Mouse (Mus musculus): ENCODE results near the gene Nfkbie.

The Nfkbie gene

GRCm38 (mm10) chr17:45555452-45556106 is at the start of gene Nfkbie:
TSS of gene Nfkbie (plus strand) at chr17:45555703.
- DNase-seq (ENCODE audit: low spot score in 2 of 2), result peak; percentile 54 to 98

GRCm38 (mm10) chr17:45505941-45506465 is 49.5 kb upstream of the Nfkbie start:
- DNase-seq (ENCODE audit: low spot score in 2 of 2), result no peak

- DNase-seq (ENCODE audit: low spot score in 2 of 2), result peak; percentile 94 to 97
Observed at GRCm38 (mm10) chr17:45506700-45507189, 48.8 kb upstream of the Nfkbie start, which contains the start of gene Aars2. TSS of gene Aars2 (plus strand) at chr17:45506841.

DNA sequence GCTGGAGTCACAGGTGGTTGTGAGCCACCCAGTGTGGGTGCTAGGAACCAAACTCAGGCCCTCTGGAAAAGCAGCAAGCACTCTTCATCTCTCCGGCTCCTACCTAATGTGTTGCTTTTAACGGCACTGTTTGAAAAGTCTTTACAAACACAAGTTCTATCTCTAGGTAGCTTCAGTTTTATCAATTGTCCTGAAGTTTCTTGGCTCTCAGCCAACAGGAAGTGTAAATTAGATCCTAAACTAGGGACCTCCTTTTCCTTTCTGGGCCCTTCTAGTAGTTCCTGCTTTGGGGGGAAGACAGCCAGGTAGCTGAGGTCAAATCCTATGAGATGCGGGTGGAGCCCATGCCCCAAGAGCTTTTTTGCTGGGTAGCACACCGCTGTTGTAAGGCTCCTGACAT is 44.6 kb upstream of the Nfkbie start:
- no peak for DNase-seq (ENCODE audit: low spot score in 2 of 2)

DNA sequence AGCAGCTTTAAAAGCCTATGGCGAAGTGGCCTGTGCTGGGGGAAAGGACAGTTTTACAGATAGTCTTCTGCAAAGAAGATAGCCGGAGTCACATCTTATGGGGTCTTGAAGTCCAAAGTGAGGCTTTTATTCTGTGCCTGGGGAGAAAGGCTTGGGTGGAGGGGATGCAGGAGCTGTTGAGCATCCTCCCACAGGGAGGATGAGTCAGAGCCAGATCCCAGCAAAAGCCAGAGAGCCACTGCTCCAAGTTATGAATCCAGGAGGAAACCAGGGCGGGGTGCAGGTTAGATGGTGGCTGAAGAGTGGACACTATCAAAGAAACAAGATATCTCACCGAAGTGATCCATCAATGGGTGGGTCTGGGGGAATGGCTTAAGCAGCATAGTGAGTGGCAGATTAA is 43.7 kb upstream of the Nfkbie start:
- no peak for DNase-seq (ENCODE audit: low spot score in 2 of 2)

DNA sequence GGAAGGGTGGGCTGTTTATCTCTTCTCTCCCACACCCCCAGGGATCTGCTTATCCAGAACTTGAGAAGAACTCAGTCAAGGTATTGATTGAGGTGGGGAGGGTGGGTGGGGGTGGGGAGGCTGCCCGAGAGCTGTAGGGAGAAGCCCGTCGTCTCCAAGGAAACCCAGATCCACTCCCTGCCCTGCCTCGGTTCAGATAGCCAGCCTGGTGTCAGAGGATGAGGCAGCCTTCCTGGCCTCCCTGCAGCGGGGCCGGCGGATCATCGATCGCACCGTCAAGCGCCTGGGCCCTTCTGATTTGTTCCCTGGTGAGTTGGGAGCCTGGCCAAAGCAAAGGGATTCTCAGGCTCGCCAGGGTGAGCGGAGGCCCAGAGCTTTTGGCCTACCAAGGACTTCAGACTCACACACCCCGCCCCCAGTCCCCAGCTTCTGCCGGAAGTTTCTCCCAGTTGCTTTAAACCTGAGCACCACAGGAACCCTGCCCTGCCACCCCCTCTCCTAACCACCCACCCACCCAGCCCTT is 40.2 kb upstream of the Nfkbie start:
- DNase-seq (ENCODE audit: low spot score in 2 of 2), result no peak

GRCm38 (mm10) chr17:45515806-45516205 is 39.7 kb upstream of the Nfkbie start:
- DNase-seq (ENCODE audit: low spot score in 2 of 2), result no peak

DNA sequence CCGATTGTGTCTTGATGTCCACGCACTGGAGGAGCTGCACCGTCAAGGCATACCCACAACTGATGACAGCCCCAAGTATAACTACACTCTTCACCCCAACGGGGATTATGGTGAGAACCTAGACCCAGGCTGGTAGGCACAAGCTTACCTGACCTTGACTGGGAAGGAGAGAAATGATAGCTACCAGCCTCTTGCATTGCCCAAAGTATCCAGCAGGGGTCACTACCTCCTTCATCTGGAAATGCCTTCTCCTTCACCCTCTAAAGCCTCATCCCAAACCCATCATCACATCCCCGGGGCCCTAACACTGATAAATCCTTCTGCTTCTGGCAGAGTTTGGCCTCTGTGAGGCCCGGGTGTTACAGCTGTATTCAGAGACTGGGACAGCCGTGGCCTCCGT is 39.0 kb upstream of the Nfkbie start:
- DNase-seq (ENCODE audit: low spot score in 2 of 2), result peak; percentile 77 to 84

GRCm38 (mm10) chr17:45517135-45517534 is 38.4 kb upstream of the Nfkbie start:
- no peak for DNase-seq (ENCODE audit: low spot score in 2 of 2)

GRCm38 (mm10) chr17:45517549-45518215 is 37.8 kb upstream of the Nfkbie start:
- DNase-seq (ENCODE audit: low spot score in 2 of 2), result no peak

- DNase-seq (ENCODE audit: low spot score in 2 of 2), result no peak
Observed at GRCm38 (mm10) chr17:45518766-45519475, 36.6 kb upstream of the Nfkbie start.

DNA sequence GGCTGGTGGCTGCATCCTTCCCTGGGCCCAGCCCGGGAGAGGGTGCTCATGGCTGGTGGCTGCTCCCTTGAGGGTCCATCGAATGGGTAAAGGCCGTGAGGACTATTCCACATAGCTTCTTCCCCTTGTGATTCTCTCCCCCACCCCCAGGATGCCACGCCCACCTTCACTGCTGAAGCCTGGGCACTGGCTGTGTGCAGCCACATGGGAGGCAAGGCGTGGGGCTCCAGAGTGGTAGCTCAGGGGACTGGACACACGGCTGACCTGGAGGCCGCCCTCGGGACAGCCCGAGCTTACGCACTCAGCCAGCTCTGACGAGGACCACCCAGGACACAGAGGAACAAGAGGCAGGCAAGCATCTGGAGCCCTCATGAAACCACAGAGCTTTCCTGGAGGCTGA is 35.4 kb upstream of the Nfkbie start:
- no peak for DNase-seq (ENCODE audit: low spot score in 2 of 2)

GRCm38 (mm10) chr17:45523263-45523662 is 32.2 kb upstream of the Nfkbie start, which contains the start of gene Tcte1:
TSS of gene Tcte1 (plus strand) at chr17:45523434.
- DNase-seq (ENCODE audit: low spot score in 2 of 2), result no peak

GRCm38 (mm10) chr17:45524961-45525360 is 30.5 kb upstream of the Nfkbie start:
- DNase-seq (ENCODE audit: low spot score in 2 of 2), result no peak

GRCm38 (mm10) chr17:45526571-45526970 is 28.9 kb upstream of the Nfkbie start:
- no peak for DNase-seq (ENCODE audit: low spot score in 2 of 2)

DNA sequence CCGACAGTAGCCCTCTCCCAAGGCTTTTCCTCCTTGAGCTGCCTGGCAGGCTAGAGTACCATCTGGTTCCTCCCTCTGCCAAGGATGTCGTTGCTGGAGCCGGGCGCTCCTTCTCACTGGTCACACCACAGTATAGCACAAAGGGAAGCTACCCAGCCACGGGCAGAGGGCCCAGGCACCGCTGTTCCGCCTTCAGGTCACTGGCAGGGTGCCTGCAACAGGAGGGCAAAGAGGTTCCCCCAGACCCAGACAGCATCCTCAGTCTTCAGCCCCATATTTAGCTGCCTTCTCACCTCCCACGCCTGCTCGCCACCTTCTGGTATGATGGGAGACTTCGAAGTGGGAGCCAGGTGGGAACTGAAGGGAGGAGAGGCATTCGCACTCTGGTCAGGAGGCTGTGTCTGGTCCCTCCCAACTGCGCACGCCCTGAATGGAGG is 25.1 kb upstream of the Nfkbie start:
- no peak for DNase-seq (ENCODE audit: low spot score in 2 of 2)

- no peak for DNase-seq (ENCODE audit: low spot score in 2 of 2)
Observed at GRCm38 (mm10) chr17:45532896-45533295, 22.6 kb upstream of the Nfkbie start.

GRCm38 (mm10) chr17:45536264-45536663 is 19.2 kb upstream of the Nfkbie start:
- peak in 1 of 2 experiments; percentile 51 for DNase-seq (ENCODE audit: low spot score in 2 of 2)

GRCm38 (mm10) chr17:45538394-45538793 is 17.1 kb upstream of the Nfkbie start:
- DNase-seq (ENCODE audit: low spot score in 2 of 2), result no peak

- no peak for DNase-seq (ENCODE audit: low spot score in 2 of 2)
Observed at GRCm38 (mm10) chr17:45539664-45540063, 15.8 kb upstream of the Nfkbie start.

- DNase-seq (ENCODE audit: low spot score in 2 of 2), result no peak
Observed at GRCm38 (mm10) chr17:45542129-45542528, 13.4 kb upstream of the Nfkbie start.

DNA sequence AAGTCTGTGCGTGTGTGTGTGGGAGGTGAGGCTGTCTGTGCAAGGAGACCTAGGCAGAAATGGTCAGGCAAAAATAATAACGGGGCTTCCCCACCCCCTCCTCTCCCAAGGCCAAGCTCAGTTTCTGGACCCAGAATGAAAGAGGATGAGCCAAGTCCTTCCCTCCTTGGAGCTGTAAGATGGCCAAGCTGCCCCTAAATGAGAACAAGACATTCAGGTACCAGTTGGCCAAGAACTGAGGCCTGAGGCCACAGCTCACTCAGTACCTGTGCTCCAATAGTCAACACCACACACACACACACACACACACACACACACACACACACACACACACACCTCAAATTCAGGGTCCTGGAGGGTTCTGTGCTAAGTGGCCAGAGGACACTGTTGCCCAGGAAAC is 12.8 kb upstream of the Nfkbie start:
- DNase-seq (ENCODE audit: low spot score in 2 of 2), result no peak
